19 mouse cellular contexts compared by ENCODE assay signal in genomic region chr7:36136571-36136970, GRCm38 (mm10).
DNase-seq lines count a peak whose midpoint lies in the region; ATAC-seq lines count a peak whose summit lies in the region.
"Had no signal": no experiment of that assay in that cellular context is flagged by ENCODE, and none has a peak within 500 bp of the region (broad histone marks: within the 10 kb centered on the region; RNA-seq: fewer than 3 reads in every experiment).

No protein-coding gene starts in this region.

- H3K27ac ChIP-seq in heart, embryonic 12.5 days (ENCODE audit: poor library complexity, severe bottlenecking), result no peak overlapping the region
- no peak overlapping the region for H3K27ac ChIP-seq in stomach, embryonic 15.5 days
- H3K27ac ChIP-seq: embryonic facial prominence, embryonic 12.5 days; liver, embryonic 14.5 days had no signal

- H3K4me1 ChIP-seq in heart, embryonic 12.5 days (replicated peaks), result peaks cover 19% of the 10 kb centered on the region
- peaks cover 10% of the 10 kb centered on the region; the same call in 1 of the 2 replicates for H3K4me1 ChIP-seq in stomach, embryonic 15.5 days

- H3K36me3 ChIP-seq in heart, embryonic 12.5 days, result no peaks in the 10 kb centered on the region
- H3K36me3 ChIP-seq in stomach, embryonic 15.5 days, result no peaks in the 10 kb centered on the region
- H3K36me3 ChIP-seq: embryonic facial prominence, embryonic 12.5 days; G1E had no signal

- DNase-seq in heart, adult 8-10 months (ENCODE audit: low spot score), result no peak
- peak; percentile 19 for DNase-seq in retina, postnatal 1 day
- no peak for DNase-seq in retina, embryonic 14.5 days (ENCODE audit: low spot score)
- DNase-seq in lung, postnatal 36 days, result peak; percentile 5
- DNase-seq in MN1 (ENCODE audit: low spot score), result no peak
- DNase-seq: adrenal gland, postnatal 36 days; cerebellum, postnatal 25 days; gastrocnemius, postnatal 36 days; heart, postnatal 10 days; kidney, postnatal 14 days; right cerebral cortex, postnatal 14 days had no signal

- WGBS in heart, embryonic 12.5 days, result 46% methylated on average over 5 of the region's 5 CpGs
- 39% methylated on average over 5 of the region's 5 CpGs for WGBS in stomach, embryonic 15.5 days

- H3K9ac ChIP-seq in heart, embryonic 12.5 days, result no peak overlapping the region
- no peak overlapping the region for H3K9ac ChIP-seq in stomach, embryonic 15.5 days
- H3K9ac ChIP-seq: embryonic facial prominence, embryonic 12.5 days; liver, embryonic 14.5 days had no signal

- H3K4me2 ChIP-seq in heart, embryonic 12.5 days, result no peak overlapping the region
- no peak overlapping the region for H3K4me2 ChIP-seq in stomach, embryonic 15.5 days
- H3K4me2 ChIP-seq: embryonic facial prominence, embryonic 12.5 days had no signal

- H3K9me3 ChIP-seq in heart, embryonic 12.5 days (replicated peaks), result no peaks in the 10 kb centered on the region
- H3K9me3 ChIP-seq in stomach, embryonic 15.5 days, result no peaks in the 10 kb centered on the region
- H3K9me3 ChIP-seq: embryonic facial prominence, embryonic 12.5 days had no signal

- no peaks in the 10 kb centered on the region for H3K27me3 ChIP-seq in heart, embryonic 12.5 days (replicated peaks)
- H3K27me3 ChIP-seq in stomach, embryonic 15.5 days (replicated peaks), result no peaks in the 10 kb centered on the region
- H3K27me3 ChIP-seq: embryonic facial prominence, embryonic 12.5 days had no signal

- H3K4me3 ChIP-seq in heart, embryonic 12.5 days, result no peak overlapping the region
- H3K4me3 ChIP-seq in stomach, embryonic 15.5 days (replicated peaks), result no peak overlapping the region
- H3K4me3 ChIP-seq: embryonic facial prominence, embryonic 12.5 days had no signal

- ATAC-seq in heart, embryonic 12.5 days (ENCODE audit: insufficient number of reproducible peaks, low FRiP score), result peak; percentile 42; the same call in 1 of the 2 replicates
- ATAC-seq in stomach, embryonic 15.5 days (ENCODE audit: insufficient read depth, low FRiP score, low read depth), result peak; percentile 54; the same call in 1 of the 2 replicates
- no peak for ATAC-seq in erythroblast, adult 5-6 weeks (replicated peaks; ENCODE audit: low FRiP score, poor library complexity, severe bottlenecking)
- ATAC-seq: forebrain, embryonic 16.5 days; intestine, embryonic 16.5 days had no signal

Comparison
In these comparisons a context has a peak if more than half of its experiments do, and no peak if none do; other contexts are left out.
1. DNase-seq: peak in retina, postnatal 1 day (single experiment) and lung, postnatal 36 days (single experiment); none in heart, adult 8-10 months (single experiment), retina, embryonic 14.5 days (single experiment) and MN1 (single experiment).